Mouse (Mus musculus) heart, adult 2 months (tissue): ENCODE measurements around the gene Frmd6. TPM values are rescaled to one million over a fixed set of nuclear protein-coding genes. Genes with fewer than 3 reads are reported as not detected.

Experiments used
- DNase-seq, 2 experiments: peaks; one replicate each; pipeline ENCODE4 v3.0.0; 2021
- H3K27ac ChIP-seq: fragments of 200-600 bp; 2 replicates; pipeline ENCODE4 v1.8.1; 2022
- H3K27me3 ChIP-seq: fragments of 200-500 bp; 2 replicates; pipeline ENCODE4 v1.6.1; 2012; ENCODE audit warnings: mild to moderate bottlenecking, low read length, inconsistent platforms, mixed read lengths; ENCODE audit not compliant: control insufficient read depth, insufficient read depth
- H3K36me3 ChIP-seq: fragments of 200-500 bp; 2 replicates; pipeline ENCODE4 v1.6.1; 2012; ENCODE audit warnings: low read length, inconsistent platforms; ENCODE audit not compliant: control insufficient read depth, insufficient read depth
- H3K4me1 ChIP-seq: fragments of 200-500 bp; 2 replicates; pipeline ENCODE4 v1.6.1; 2011; ENCODE audit warnings: low read length; ENCODE audit not compliant: control insufficient read depth, insufficient read depth
- H3K4me3 ChIP-seq: fragments of 200-600 bp; 2 replicates; pipeline ENCODE4 v1.8.1; 2022
- H3K79me2 ChIP-seq: fragments of 200-500 bp; replicated peaks from 2 replicates; pipeline ENCODE4 v1.6.1; 2012; ENCODE audit warnings: mild to moderate bottlenecking, inconsistent platforms, low read length, moderate library complexity, mixed read lengths; ENCODE audit not compliant: control insufficient read depth, insufficient read depth
- H3K9ac ChIP-seq: fragments of 200-500 bp; 2 replicates; pipeline ENCODE4 v1.6.1; 2012; ENCODE audit warnings: low read depth, mild to moderate bottlenecking, control low read depth, inconsistent platforms, low read length, mixed read lengths
- CTCF ChIP-seq: fragments of 200-600 bp; IDR thresholded peaks from 2 replicates; pipeline ENCODE4 v1.8.1; 2022; ENCODE audit warnings: antibody characterized with exemption, mild to moderate bottlenecking, moderate library complexity
- EP300 ChIP-seq: fragments of 200-500 bp; IDR thresholded peaks from 2 replicates; pipeline ENCODE4 v1.6.1; 2011; ENCODE audit warnings: low read depth, low read length, control low read depth; ENCODE audit not compliant: insufficient read depth
- POLR2A ChIP-seq: fragments of 200-500 bp; IDR thresholded peaks from 2 replicates; pipeline ENCODE4 v1.6.1; 2011; ENCODE audit warnings: mild to moderate bottlenecking, low read depth, low read length, control low read depth; ENCODE audit not compliant: insufficient read depth
- WGBS: fragments of 180-500 bp; shearing (Covaris S2); methylation state at CpG from one replicate; pipeline ENCODE4 v1.1.7; 2018; 5-methylcytosine and 5-hydroxymethylcytosine counted together
- intact Hi-C: fragments of 180-260 bp; cut with DNase I; formaldehyde crosslinking; loops from one replicate; pipeline ENCODE4 v1.15.1; 2025
- polyA plus RNA-seq: library from polyadenylated mRNA; depleted of rRNA; stranded (reverse); fragments of >200 nt; gene quantifications from 2 replicates; pipeline ENCODE4 v1.2.3, GENCODE M21; 2012
- total RNA-seq, 2 experiments: library from RNA; stranded (reverse); gene quantifications; 2 replicates each; pipeline ENCODE4 v1.2.3; 2021

Gene Frmd6
- total and polyA plus RNA-seq, 3 experiments: 17.3 to 33.2 (median 31.4) TPM

DNA sequence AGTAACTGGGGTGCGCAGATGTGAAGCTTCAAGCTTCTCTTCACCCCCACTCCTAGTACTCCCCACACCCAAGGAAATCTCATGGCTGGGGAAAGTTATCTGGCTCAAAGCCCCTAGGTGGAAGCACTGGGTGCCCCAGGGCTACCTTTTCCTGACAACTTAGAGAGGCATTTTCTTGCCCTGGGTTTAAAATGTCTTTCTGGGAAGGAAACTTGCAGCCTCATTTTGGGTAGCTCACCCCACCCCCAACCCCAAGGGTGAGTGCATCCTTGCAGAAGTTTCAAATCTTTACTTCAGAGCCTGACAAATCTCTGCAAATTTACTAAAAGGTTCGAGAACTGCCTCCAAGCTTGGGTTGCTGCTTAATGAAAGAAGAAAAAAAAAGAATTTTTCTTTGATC lies 47.0 kb upstream of the Frmd6 start:
- Histone ChIP-seq H3K27ac (no peak overlapping the region), H3K36me3 (peaks cover 2% of the 10 kb centered on the region; the same call in 1 of the 2 replicates), H3K4me1 (no peaks in the 10 kb centered on the region; the same call in none of the 2 replicates), H3K4me3 (no peak overlapping the region), H3K9ac (no peak overlapping the region), H3K79me2 (no peaks in the 10 kb centered on the region), H3K27me3 (no peaks in the 10 kb centered on the region)
- no peak for TF ChIP-seq POLR2A
- TF ChIP-seq CTCF: no peak
- TF ChIP-seq EP300: no peak
- DNase-seq: no peak
- 74% methylated on average over 2 of the region's 2 CpGs for WGBS
- intact Hi-C loops: no loop called here

DNA sequence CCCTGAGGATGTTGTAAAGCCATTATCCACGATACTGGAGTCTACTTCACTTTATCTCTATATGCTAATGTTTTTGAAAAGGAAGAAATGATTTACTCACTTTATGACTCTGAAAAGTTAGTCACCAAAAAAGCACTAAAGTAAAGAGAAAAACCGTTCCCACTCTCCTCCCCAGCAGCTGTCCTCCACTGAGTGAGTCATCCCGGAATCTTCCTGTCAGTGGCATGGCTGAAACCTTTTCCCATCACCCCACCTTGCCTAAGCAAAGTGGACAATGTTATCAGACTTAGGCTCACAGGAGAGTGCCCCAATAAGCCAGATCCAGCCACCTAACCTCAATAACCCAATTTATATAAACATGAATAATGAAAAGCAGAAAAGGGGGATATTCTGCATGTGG lies 46.6 kb upstream of the Frmd6 start:
- DNase-seq: no peak
- Histone ChIP-seq H3K27ac (no peak overlapping the region), H3K9ac (no peak overlapping the region), H3K36me3 (peaks cover 2% of the 10 kb centered on the region; the same call in 1 of the 2 replicates), H3K79me2 (no peaks in the 10 kb centered on the region), H3K4me1 (no peaks in the 10 kb centered on the region; the same call in none of the 2 replicates), H3K27me3 (no peaks in the 10 kb centered on the region), H3K4me3 (no peak overlapping the region)
- 43% methylated on average over 3 of the region's 3 CpGs for WGBS
- TF ChIP-seq CTCF (no peak), POLR2A (no peak), EP300 (no peak)
- intact Hi-C loops: no loop called here

DNA sequence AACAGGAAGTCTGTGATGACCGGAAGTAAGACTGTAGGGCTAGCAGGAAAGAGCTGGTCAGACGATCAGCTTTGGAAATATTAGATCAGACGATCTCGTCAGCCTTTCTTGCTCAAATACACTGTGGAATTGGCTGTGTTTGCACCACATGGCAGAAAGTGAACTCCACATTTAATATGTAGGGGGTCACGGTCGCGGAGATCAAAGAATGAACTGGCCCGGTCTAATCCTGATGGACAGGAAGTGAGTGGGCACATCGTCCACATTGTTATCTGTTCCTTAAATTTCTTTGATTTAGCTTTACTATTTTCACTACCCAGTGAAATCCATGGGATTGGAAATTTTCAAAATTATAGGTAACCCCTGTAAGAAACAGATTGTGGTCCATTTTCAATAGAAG lies 42.3 kb upstream of the Frmd6 start:
- intact Hi-C loops: no loop called here
- 44% methylated on average over 9 of the region's 9 CpGs for WGBS
- no peak overlapping the region for H3K27ac ChIP-seq

DNA sequence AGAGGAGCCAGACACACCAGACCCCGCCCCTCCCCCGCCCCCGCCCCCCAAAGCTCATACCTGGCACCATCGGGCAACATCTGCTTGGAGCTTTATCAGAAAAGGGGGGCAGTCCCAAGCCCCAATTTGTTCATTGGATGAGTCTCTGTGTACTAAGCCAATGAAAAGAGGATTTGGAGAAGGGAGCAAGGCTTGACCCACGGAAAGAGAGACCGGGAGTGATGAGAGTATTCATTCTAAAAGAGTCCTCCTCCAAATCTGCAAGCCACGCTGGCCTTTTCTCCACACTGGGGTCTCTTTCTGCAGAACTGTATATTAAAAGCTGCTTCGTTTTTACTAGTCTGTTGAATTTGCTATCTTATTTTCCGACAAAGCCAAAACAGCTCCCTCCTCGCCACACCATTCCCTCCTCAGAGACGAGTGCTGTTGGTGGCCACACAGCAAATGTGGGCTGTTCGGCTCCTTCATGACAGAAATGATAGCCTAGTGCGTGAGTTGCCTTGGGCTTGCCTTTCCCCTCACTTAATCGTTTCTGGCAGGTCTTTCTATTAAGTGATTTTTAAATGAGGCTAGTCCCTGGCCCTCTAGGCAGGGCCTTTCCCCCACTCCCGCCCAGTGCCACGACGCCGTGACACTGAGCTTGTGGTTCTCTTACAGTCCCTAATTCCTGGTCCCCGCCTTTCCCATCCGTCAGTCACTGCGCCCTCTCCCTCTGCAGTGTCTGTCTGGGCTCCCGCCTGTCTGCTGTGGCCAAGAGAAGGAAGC lies 41.7 kb upstream of the Frmd6 start:
- no peak overlapping the region for H3K4me3 ChIP-seq
- WGBS: 46% methylated on average over 22 of the region's 22 CpGs
- no peaks in the 10 kb centered on the region for H3K36me3 ChIP-seq
- TF ChIP-seq CTCF (no peak), POLR2A (no peak), EP300 (no peak)
- intact Hi-C loops: no loop called here
- no peak overlapping the region for H3K9ac ChIP-seq
- no peaks in the 10 kb centered on the region for H3K79me2 ChIP-seq
- no peaks in the 10 kb centered on the region for H3K27me3 ChIP-seq
- H3K4me1 ChIP-seq: no peaks in the 10 kb centered on the region; the same call in none of the 2 replicates
- DNase-seq: no peak
- no peak overlapping the region for H3K27ac ChIP-seq

More for the DNA sequence above, 42.3 kb upstream of the Frmd6 start:
- no peak for DNase-seq
- H3K36me3 ChIP-seq: peaks cover 2% of the 10 kb centered on the region; the same call in 1 of the 2 replicates
- H3K27me3 ChIP-seq: no peaks in the 10 kb centered on the region
- no peaks in the 10 kb centered on the region; the same call in none of the 2 replicates for H3K4me1 ChIP-seq
- no peak overlapping the region for H3K9ac ChIP-seq
- no peak overlapping the region for H3K4me3 ChIP-seq
- H3K79me2 ChIP-seq: no peaks in the 10 kb centered on the region
- no peak for TF ChIP-seq CTCF
- TF ChIP-seq EP300: no peak
- TF ChIP-seq POLR2A: no peak

DNA sequence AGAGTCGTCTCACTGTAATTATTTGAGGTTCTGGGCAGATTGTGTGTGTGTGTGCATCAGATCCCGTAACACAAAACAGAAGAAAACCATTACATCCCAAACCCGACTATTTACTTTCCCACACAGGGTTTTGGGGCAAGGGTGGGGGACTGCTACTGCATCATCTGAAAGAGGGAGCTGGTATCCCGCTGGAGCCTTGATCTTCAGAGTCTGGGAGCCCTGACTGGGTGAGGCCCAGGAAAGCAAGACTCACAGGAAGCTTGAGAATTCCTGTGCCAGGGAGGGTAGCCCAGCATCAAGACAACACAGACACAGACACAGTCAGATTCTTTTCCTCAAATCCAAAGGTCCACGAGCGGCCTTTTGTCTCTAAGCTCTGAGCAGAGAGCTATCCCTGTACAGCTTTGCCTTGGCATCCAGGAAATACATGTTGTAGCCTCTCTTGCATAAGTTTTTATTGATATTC lies 41.0 kb upstream of the Frmd6 start:
- no peak for DNase-seq
- 55% methylated on average over 6 of the region's 6 CpGs for WGBS
- no peak overlapping the region for H3K9ac ChIP-seq
- no peak overlapping the region for H3K4me3 ChIP-seq
- TF ChIP-seq CTCF (no peak), POLR2A (no peak), EP300 (no peak)
- intact Hi-C loops: no loop called here
- H3K79me2 ChIP-seq: no peaks in the 10 kb centered on the region
- no peaks in the 10 kb centered on the region for H3K36me3 ChIP-seq
- H3K4me1 ChIP-seq: no peaks in the 10 kb centered on the region; the same call in none of the 2 replicates
- no peak overlapping the region for H3K27ac ChIP-seq
- no peaks in the 10 kb centered on the region for H3K27me3 ChIP-seq

DNA sequence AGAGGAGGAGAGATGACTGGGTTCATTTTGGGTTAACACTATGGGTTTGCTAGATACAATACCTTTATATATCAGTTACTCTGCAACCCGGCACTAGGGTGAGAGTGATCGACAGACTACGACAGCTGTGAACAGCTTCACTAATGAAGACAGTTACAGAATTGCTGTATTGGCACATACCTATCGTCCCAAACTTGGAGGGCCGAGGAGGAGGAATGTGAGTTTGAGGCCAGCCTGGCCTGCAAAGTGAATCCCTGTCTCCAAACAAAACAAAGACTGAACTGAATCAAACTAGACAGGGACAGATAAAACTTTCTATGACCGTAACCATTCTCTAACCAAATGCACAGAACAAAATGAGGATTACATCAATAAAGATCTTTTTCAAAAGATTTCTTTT lies 36.0 kb upstream of the Frmd6 start:
- 72% methylated on average over 6 of the region's 6 CpGs for WGBS
- Histone ChIP-seq H3K4me3 (no peak overlapping the region), H3K27ac (no peak overlapping the region), H3K27me3 (no peaks in the 10 kb centered on the region), H3K9ac (no peak overlapping the region), H3K4me1 (no peaks in the 10 kb centered on the region), H3K36me3 (no peaks in the 10 kb centered on the region), H3K79me2 (no peaks in the 10 kb centered on the region)
- TF ChIP-seq CTCF (no peak), EP300 (no peak), POLR2A (no peak)
- DNase-seq: peak in 1 of 2 experiments; percentile 26
- intact Hi-C loops: no loop called here
